Mouse (Mus musculus) adrenal gland (tissue): Measurements from ENCODE around the gene Dph5.

Experiments
- intact Hi-C: fragments of 180-260 bp; cut with DNase I; formaldehyde crosslinking; loops from one replicate; pipeline ENCODE4 v1.15.1; 2025

Gene Dph5

GRCm38 (mm10) chr3:115949921-115950877 is 62.6 kb downstream of the Dph5 start:
- intact Hi-C loops: no loop called here

- intact Hi-C loops: no loop called here
Observed at GRCm38 (mm10) chr3:115951221-115951620, 63.6 kb downstream of the Dph5 start.

GRCm38 (mm10) chr3:115952356-115952755 is 64.7 kb downstream of the Dph5 start:
- intact Hi-C loops: no loop called here

GRCm38 (mm10) chr3:115953088-115953487 is 65.5 kb downstream of the Dph5 start:
- intact Hi-C loops: no loop called here

- intact Hi-C loops: no loop called here
Observed at GRCm38 (mm10) chr3:115957223-115957622, 69.6 kb downstream of the Dph5 start.

GRCm38 (mm10) chr3:115961311-115962027 is 73.8 kb downstream of the Dph5 start:
- intact Hi-C loops: no loop called here

GRCm38 (mm10) chr3:115962028-115962415 is 74.4 kb downstream of the Dph5 start:
- intact Hi-C loops: no loop called here

GRCm38 (mm10) chr3:115963597-115963996 is 76.0 kb downstream of the Dph5 start:
- intact Hi-C loops: no loop called here

- intact Hi-C loops: no loop called here
Observed at GRCm38 (mm10) chr3:115964071-115964470, 76.4 kb downstream of the Dph5 start.

GRCm38 (mm10) chr3:115968745-115969530 is 81.3 kb downstream of the Dph5 start:
- intact Hi-C loops: no loop called here

- intact Hi-C loops: no loop called here
Observed at GRCm38 (mm10) chr3:115971045-115971785, 83.6 kb downstream of the Dph5 start.

GRCm38 (mm10) chr3:115971891-115972646 is 84.4 kb downstream of the Dph5 start:
- intact Hi-C loops: no loop called here

- intact Hi-C loops: no loop called here
Observed at GRCm38 (mm10) chr3:115974228-115974627, 86.6 kb downstream of the Dph5 start.

- intact Hi-C loops: loop anchor here (5.0 kb wide), 1 partner anchor 38 kb away; no protein-coding TSS in a partner anchor
Observed at GRCm38 (mm10) chr3:115974995-115975394, 87.4 kb downstream of the Dph5 start.

GRCm38 (mm10) chr3:115979000-115979399 is 91.4 kb downstream of the Dph5 start:
- intact Hi-C loops: loop anchor here (1.0 to 5.0 kb wide), 2 partner anchors 42 to 318 kb away; no protein-coding TSS in a partner anchor

GRCm38 (mm10) chr3:115983217-115983616 is 95.6 kb downstream of the Dph5 start:
- intact Hi-C loops: loop anchor here (5.0 kb wide), 1 partner anchor 386 kb away; no protein-coding TSS in a partner anchor
